Comparison of ENCODE assay signal across 32 mouse cellular contexts in genomic region chr17:89200575-89200974, GRCm38 (mm10). TPM values are rescaled to one million over a fixed set of nuclear protein-coding genes. Genes with fewer than 3 reads are reported as not detected.
"Had no signal": no experiment of that assay in that cellular context is flagged by ENCODE, and none has a peak within 500 bp of the region (broad histone marks: within the 10 kb centered on the region; RNA-seq: fewer than 3 reads in every experiment).

Fshr (minus strand) TSS chr17:89200675.

- H3K27ac ChIP-seq: embryonic facial prominence, embryonic 10.5 days; embryonic facial prominence, embryonic 12.5 days; embryonic facial prominence, embryonic 13.5 days; embryonic facial prominence, embryonic 15.5 days; forebrain, embryonic 10.5 days; forebrain, embryonic 12.5 days; forebrain, embryonic 13.5 days; forebrain, embryonic 15.5 days; gastrocnemius, adult 2 months had no signal

- H3K4me1 ChIP-seq: embryonic facial prominence, embryonic 10.5 days; embryonic facial prominence, embryonic 12.5 days; embryonic facial prominence, embryonic 13.5 days; embryonic facial prominence, embryonic 15.5 days; forebrain, embryonic 10.5 days; forebrain, embryonic 12.5 days; forebrain, embryonic 13.5 days; forebrain, embryonic 15.5 days had no signal

- H3K27me3 ChIP-seq: embryonic facial prominence, embryonic 12.5 days; embryonic facial prominence, embryonic 13.5 days; embryonic facial prominence, embryonic 15.5 days; forebrain, embryonic 12.5 days; forebrain, embryonic 13.5 days; forebrain, embryonic 15.5 days had no signal

- H3K36me3 ChIP-seq: embryonic facial prominence, embryonic 10.5 days; embryonic facial prominence, embryonic 12.5 days; embryonic facial prominence, embryonic 13.5 days; embryonic facial prominence, embryonic 15.5 days; forebrain, embryonic 10.5 days; forebrain, embryonic 12.5 days; forebrain, embryonic 15.5 days had no signal

- DNase-seq: cerebellum, adult 2 months; cerebellum, adult 8-10 months; cerebellum, adult 9-10 months; cerebellum, adult 9-11 months; cerebellum, postnatal 10 days; cerebellum, postnatal 14 days; cerebellum, postnatal 25 days; cerebellum, postnatal 36 days; embryo, embryonic 11 days; forebrain, postnatal 0 days; gastrocnemius, adult 2 months; gastrocnemius, postnatal 10 days; gastrocnemius, postnatal 14 days; gastrocnemius, postnatal 25 days; gastrocnemius, postnatal 36 days; heart, adult 18-20 months had no signal

- H3K4me3 ChIP-seq: embryonic facial prominence, embryonic 10.5 days; embryonic facial prominence, embryonic 12.5 days; embryonic facial prominence, embryonic 13.5 days; embryonic facial prominence, embryonic 15.5 days; erythroblast, embryonic 14.5 days; forebrain, embryonic 10.5 days; forebrain, embryonic 12.5 days; forebrain, embryonic 13.5 days; forebrain, embryonic 15.5 days; gastrocnemius, adult 2 months had no signal

RNA-seq across cellular contexts. Expression of gene Fshr, which starts in this region (rescaled TPM):
- polyA plus RNA-seq: cerebellum, adult 2 months; cortical plate, adult 2 months; embryonic facial prominence, embryonic 10.5 days; embryonic facial prominence, embryonic 11.5 days; embryonic facial prominence, embryonic 12.5 days; embryonic facial prominence, embryonic 13.5 days; embryonic facial prominence, embryonic 14.5 days; embryonic facial prominence, embryonic 15.5 days; erythroblast, embryonic 14.5 days; forebrain, embryonic 10.5 days; forebrain, embryonic 11.5 days; forebrain, embryonic 12.5 days; forebrain, embryonic 13.5 days; forebrain, embryonic 14.5 days; forebrain, embryonic 15.5 days; forebrain, embryonic 16.5 days; forebrain, postnatal 0 days; gonadal fat pad, adult 2 months had no signal
